In genomic region chr1:85908754-85909590, GRCm38 (mm10) we compare ENCODE assay signal across 14 mouse cellular contexts. TPM values are rescaled to one million over a fixed set of nuclear protein-coding genes. Genes with fewer than 3 reads are reported as not detected.
DNase-seq lines count a peak whose midpoint lies in the region; ATAC-seq lines count a peak whose summit lies in the region.
"Had no signal": no experiment of that assay in that cellular context is flagged by ENCODE, and none has a peak within 500 bp of the region (broad histone marks: within the 10 kb centered on the region; RNA-seq: fewer than 3 reads in every experiment).

No protein-coding gene starts in this region.

- peak; percentile 73 to 89 for DNase-seq in adrenal gland, adult (ENCODE audit: inconsistent age in 2 of 2, low spot score in 1 of 2)
- no peak for DNase-seq in adrenal gland, postnatal 25 days
- no peak for DNase-seq in hindbrain, embryonic 11.5 days (ENCODE audit: low spot score)
- DNase-seq in ZHBTc4 (ENCODE audit: low read depth, low spot score): peak; percentile 33
- peak; percentile 48 for DNase-seq in lung, postnatal 25 days (ENCODE audit: low spot score)
- no peak for DNase-seq in left cerebral cortex, postnatal 14 days (ENCODE audit: low spot score in 2 of 2)
- DNase-seq: kidney, postnatal 25 days had no signal

- H3K4me2 ChIP-seq in hindbrain, embryonic 11.5 days (replicated peaks; ENCODE audit: low read depth, low read length): no peak overlapping the region
- no peak overlapping the region for H3K4me2 ChIP-seq in hindbrain, embryonic 12.5 days (replicated peaks)

- H3K27me3 ChIP-seq in hindbrain, embryonic 11.5 days (ENCODE audit: control insufficient read depth, insufficient read depth, low read length): no peaks in the 10 kb centered on the region
- H3K27me3 ChIP-seq in hindbrain, embryonic 12.5 days: no peaks in the 10 kb centered on the region

- H3K4me1 ChIP-seq in hindbrain, embryonic 11.5 days (replicated peaks; ENCODE audit: control insufficient read depth, insufficient read depth, low read length): no peaks in the 10 kb centered on the region
- no peaks in the 10 kb centered on the region for H3K4me1 ChIP-seq in hindbrain, embryonic 12.5 days

- intact Hi-C loops in left cerebral cortex, postnatal 14 days (cut with DNase I): no loop called here

- 73% methylated on average over 13 of the region's 13 CpGs for WGBS in hindbrain, embryonic 11.5 days
- 78% methylated on average over 13 of the region's 13 CpGs for WGBS in hindbrain, embryonic 12.5 days

- ATAC-seq in hindbrain, embryonic 11.5 days (ENCODE audit: low FRiP score): 0 out of 2 replicates have a peak, but pooled peaks have one; percentile 46
- no peak for ATAC-seq in hindbrain, embryonic 12.5 days (ENCODE audit: low FRiP score)
- no peak for ATAC-seq in granulocyte monocyte progenitor cell, adult 5-6 weeks (replicated peaks; ENCODE audit: poor library complexity, severe bottlenecking)

- no peak overlapping the region for H3K9ac ChIP-seq in hindbrain, embryonic 11.5 days (ENCODE audit: low read depth, low read length)
- H3K9ac ChIP-seq in hindbrain, embryonic 12.5 days: no peak overlapping the region

- no peak overlapping the region for H3K4me3 ChIP-seq in hindbrain, embryonic 11.5 days (ENCODE audit: low read depth, low read length)
- H3K4me3 ChIP-seq in hindbrain, embryonic 12.5 days: no peak overlapping the region
- H3K4me3 ChIP-seq: erythroblast, embryonic 14.5 days; megakaryocyte, embryonic 14.5 days had no signal

- H3K27ac ChIP-seq in hindbrain, embryonic 11.5 days (ENCODE audit: low read depth, low read length): no peak overlapping the region
- H3K27ac ChIP-seq in hindbrain, embryonic 12.5 days: no peak overlapping the region

- 0 out of 2 replicates have a peak, but pooled peaks cover 6% of the 10 kb centered on the region for H3K36me3 ChIP-seq in hindbrain, embryonic 11.5 days (ENCODE audit: control insufficient read depth, insufficient read depth, low read length)
- peaks cover 54% of the 10 kb centered on the region for H3K36me3 ChIP-seq in hindbrain, embryonic 12.5 days

- H3K9me3 ChIP-seq in hindbrain, embryonic 11.5 days (ENCODE audit: control insufficient read depth, low read length): no peaks in the 10 kb centered on the region
- H3K9me3 ChIP-seq in hindbrain, embryonic 12.5 days (replicated peaks): no peaks in the 10 kb centered on the region

RNA-seq across cellular contexts. Expression of gene Itm2c, which starts 14.9 kb away (rescaled TPM):
- 453 and 521 TPM in 2 replicates for total RNA-seq in adrenal gland, postnatal 25 days (2021)
- polyA plus RNA-seq in hindbrain, embryonic 11.5 days (2014; fragmentation: Nextera tagmentation; extraction: Ambion mirVana): 85.7 and 86.1 TPM in 2 replicates
- polyA plus RNA-seq in hindbrain, embryonic 12.5 days (2016; fragmentation: Nextera tagmentation; extraction: Ambion mirVana): 169 and 173 TPM in 2 replicates
- total RNA-seq in granulocyte monocyte progenitor cell, adult 5-6 weeks (2014; fragmentation: Nextera tagmentation): 58.1 and 68.6 TPM in 2 replicates
- 89.1 and 106 TPM in 2 replicates for total RNA-seq in granulocyte monocyte progenitor cell, adult 5-6 weeks (2017)
- 100 to 1,000 TPM; 521 to 559 TPM for total RNA-seq in left cerebral cortex, postnatal 14 days (2021)

RNA-seq across cellular contexts. Expression of gene 4933407L21Rik, which starts 19.3 kb away (rescaled TPM):
- total RNA-seq in adrenal gland, postnatal 25 days (2021): 0.27 TPM in 1 of 2 replicates, not detected in the other
- polyA plus RNA-seq in hindbrain, embryonic 11.5 days (2014; fragmentation: Nextera tagmentation; extraction: Ambion mirVana): 0.46 and 0.60 TPM in 2 replicates
- 1.3 and 1.6 TPM in 2 replicates for polyA plus RNA-seq in hindbrain, embryonic 12.5 days (2016; fragmentation: Nextera tagmentation; extraction: Ambion mirVana)
- total RNA-seq in granulocyte monocyte progenitor cell, adult 5-6 weeks (2014; fragmentation: Nextera tagmentation): not detected in 2 replicates
- total RNA-seq in granulocyte monocyte progenitor cell, adult 5-6 weeks (2017): not detected in 2 replicates
- total RNA-seq in left cerebral cortex, postnatal 14 days (2021): 1 to 10 TPM; 7.8 to 9.6 TPM
- total RNA-seq: MEL had no signal
- polyA plus RNA-seq: erythroblast, embryonic 14.5 days had no signal

RNA-seq across cellular contexts. Expression of gene Gpr55, which starts 51.8 kb away (rescaled TPM):
- 2.5 and 4.5 TPM in 2 replicates for total RNA-seq in adrenal gland, postnatal 25 days (2021)
- polyA plus RNA-seq in hindbrain, embryonic 11.5 days (2014; fragmentation: Nextera tagmentation; extraction: Ambion mirVana): 0.08 TPM in 1 of 2 replicates, not detected in the other
- polyA plus RNA-seq in hindbrain, embryonic 12.5 days (2016; fragmentation: Nextera tagmentation; extraction: Ambion mirVana): 0.09 TPM in 1 of 2 replicates, not detected in the other
- not detected in 2 replicates for total RNA-seq in granulocyte monocyte progenitor cell, adult 5-6 weeks (2014; fragmentation: Nextera tagmentation)
- total RNA-seq in granulocyte monocyte progenitor cell, adult 5-6 weeks (2017): not detected in 2 replicates
- under 1 TPM; 0.11 TPM for total RNA-seq in left cerebral cortex, postnatal 14 days (2021)
- total RNA-seq: gastrocnemius, postnatal 4 days; left cerebral cortex, postnatal 36 days had no signal
- polyA plus RNA-seq: erythroblast, embryonic 14.5 days had no signal

Comparison
In these comparisons a context has a peak if more than half of its experiments do, and no peak if none do; other contexts are left out.
1. DNase-seq: peak in adrenal gland, adult (2 of 2), ZHBTc4 (single experiment) and lung, postnatal 25 days (single experiment); none in adrenal gland, postnatal 25 days (single experiment), hindbrain, embryonic 11.5 days (single experiment) and left cerebral cortex, postnatal 14 days (0 of 2).